Mouse (Mus musculus) adrenal gland, postnatal 10 days (tissue): Measurements from ENCODE around the gene Cphx1. TPM values are rescaled to one million over a fixed set of nuclear protein-coding genes. Genes with fewer than 3 reads are reported as not detected.
"Not testable (repeated sequence)": the region's sequence is repeated elsewhere in the genome, so short reads cannot be mapped to it uniquely, and the experiment has no call there.

Source experiments
- DNase-seq: peaks from one replicate; pipeline ENCODE4 v3.0.0; 2021; ENCODE audit warnings: mixed read lengths
- long read RNA-seq, 2 experiments: library from polyadenylated mRNA; stranded (forward); transcript quantifications; one replicate each; pipeline ENCODE4 v2.0.0; 2021
- total RNA-seq, 2 experiments: library from RNA; stranded (reverse); gene quantifications; 2 replicates each; pipeline ENCODE4 v1.2.3; 2021

Gene Cphx1
- total RNA-seq = not detected
- long read RNA-seq, experiment 1 = 0 reads
- long read RNA-seq, experiment 2 = 0 reads

DNA sequence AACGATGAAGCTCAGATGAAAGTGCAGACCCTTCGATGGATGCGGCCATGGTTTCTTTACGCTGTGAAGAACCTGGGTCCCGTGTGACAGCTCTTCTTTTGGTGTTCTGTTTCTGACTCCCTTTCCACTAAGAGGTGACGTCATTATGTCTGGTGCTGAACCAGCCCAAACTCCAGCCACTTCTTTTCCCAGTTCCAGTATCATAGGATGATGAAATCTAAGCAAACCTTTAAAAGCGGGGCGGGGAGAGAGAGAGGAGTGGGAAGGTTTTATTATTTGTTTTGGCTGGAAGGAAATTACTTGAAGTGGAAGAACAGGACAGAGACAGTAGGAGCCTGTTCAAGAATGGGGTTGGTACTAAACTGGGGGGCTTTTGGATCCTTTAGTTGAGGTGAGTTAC lies at the start of gene Cphx1:
Gene Cphx1 (plus strand): TSS at position 301 of the 400 bp plus-strand sequence.
- not testable (repeated sequence) for DNase-seq

DNA sequence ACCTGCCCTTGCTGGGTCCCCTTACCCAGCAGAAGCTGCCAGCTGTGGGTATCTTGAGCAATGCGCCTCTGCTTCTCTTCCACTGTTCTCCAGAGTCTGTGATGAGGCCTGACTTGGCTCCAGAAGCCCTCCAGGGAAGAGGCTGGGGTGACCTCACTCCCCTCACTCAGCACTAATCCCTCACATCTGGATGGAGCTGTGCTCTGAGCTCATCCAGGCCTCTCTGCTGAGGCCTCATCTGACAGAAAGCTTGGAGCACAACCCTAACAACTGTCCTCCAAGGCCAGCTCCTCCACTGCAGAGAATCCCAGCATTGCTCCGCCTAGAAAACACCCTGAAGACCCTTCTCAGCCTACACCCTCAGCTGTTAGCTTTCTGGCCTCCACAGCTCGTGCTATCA lies 43.5 kb upstream of the Cphx1 start:
- not testable (repeated sequence) for DNase-seq

DNA sequence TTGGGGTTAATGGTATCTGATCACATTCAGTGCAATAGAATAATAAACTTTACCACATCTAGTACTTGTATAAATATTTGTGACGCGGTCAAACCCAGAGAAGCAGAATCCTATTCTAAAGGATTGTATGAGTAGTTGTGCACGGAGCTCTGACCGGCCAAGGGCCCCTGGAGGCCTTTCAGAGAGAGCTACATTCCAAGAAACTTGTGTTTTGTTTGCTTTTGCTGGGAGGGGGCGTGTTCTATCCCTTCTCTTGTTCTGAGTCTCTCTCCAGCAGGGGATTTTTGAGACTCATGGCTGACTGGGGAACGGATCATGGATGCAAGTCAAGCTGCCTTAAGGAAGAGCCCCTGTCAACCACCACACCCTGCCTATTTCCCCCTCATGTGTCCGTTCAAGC lies 42.4 kb upstream of the Cphx1 start:
- DNase-seq = not testable (repeated sequence)

DNA sequence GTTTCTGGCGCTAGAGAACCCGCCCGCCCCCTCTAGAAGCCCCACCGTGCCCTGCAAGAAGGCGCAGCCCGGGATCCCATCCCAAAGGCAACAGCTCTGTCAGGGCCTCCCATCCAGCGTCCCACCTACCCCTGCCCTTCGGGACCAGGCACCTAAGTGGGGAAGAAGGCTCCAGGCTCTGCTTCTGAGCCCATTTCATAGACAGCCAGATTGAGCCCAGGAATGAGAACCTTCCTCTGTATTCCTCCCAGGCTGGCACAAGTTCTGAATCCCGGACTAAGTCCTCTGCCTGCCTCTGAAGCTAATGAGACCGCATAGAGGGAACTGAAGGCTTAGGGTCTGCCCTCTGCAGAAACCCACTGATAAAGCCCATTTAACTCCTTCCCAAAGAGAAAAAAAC lies 35.1 kb upstream of the Cphx1 start, which contains the start of gene Plac9a:
Gene Plac9a (minus strand): TSS at position 101 of the 400 bp plus-strand sequence.
- not testable (repeated sequence) for DNase-seq

DNA sequence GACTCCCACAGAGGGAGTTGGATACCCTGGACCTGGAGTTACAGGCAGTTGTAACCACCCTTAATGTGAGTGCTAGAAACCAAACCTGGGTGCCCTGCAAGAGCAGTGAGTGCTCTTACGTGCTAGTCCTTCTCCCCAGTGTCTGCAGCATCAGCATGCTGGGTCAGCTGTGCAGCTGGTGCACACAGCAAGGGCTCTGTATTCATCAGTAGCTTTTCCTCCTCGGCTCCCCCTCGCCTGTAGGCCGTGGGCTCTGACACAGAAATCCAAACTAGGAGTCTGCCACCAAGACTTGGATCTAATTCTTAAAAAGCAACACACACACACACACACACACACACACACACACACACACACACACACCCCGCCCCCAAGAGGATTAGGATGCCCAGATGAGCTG lies 32.9 kb upstream of the Cphx1 start:
- DNase-seq = not testable (repeated sequence)

DNA sequence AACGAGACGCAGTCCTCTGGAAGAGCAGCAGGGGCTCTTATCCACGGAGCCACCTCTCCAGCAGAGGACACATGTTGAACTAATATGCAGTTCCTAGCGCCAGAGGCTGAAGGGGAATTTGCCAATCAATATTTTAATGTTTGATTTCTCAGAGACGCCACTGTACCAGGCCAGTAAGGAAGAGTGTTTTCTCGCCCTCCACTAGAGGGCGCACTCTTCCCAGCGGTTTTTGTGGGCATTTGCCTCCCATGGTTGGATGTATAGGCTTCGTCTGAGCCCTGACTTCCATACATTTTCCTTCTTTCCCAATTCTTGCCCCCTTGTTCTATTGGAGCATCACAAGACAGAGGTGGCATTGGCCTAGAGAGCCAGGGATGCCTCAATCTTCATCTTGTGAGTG lies 30.8 kb upstream of the Cphx1 start:
- not testable (repeated sequence) for DNase-seq

DNA sequence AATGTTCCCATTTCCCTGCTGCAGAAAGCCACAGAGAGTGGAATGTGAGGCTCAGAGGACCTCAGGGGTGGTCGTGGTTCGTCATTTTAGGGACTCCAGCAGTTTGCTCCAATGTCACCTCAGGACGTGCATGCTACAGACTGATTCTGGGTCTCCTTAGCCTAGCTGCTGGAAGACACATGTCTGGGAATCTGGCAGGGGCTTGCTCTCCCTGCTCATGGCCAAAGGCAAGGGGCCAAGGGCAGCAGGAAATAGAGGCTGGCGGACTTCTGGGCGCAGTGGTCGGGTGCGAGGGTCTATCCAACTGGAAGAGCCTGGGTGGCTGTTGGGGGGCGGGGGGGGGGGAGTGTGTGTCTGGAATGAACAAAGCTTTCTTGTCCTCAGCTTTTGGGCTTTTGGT lies 29.1 kb upstream of the Cphx1 start:
- DNase-seq = not testable (repeated sequence)

DNA sequence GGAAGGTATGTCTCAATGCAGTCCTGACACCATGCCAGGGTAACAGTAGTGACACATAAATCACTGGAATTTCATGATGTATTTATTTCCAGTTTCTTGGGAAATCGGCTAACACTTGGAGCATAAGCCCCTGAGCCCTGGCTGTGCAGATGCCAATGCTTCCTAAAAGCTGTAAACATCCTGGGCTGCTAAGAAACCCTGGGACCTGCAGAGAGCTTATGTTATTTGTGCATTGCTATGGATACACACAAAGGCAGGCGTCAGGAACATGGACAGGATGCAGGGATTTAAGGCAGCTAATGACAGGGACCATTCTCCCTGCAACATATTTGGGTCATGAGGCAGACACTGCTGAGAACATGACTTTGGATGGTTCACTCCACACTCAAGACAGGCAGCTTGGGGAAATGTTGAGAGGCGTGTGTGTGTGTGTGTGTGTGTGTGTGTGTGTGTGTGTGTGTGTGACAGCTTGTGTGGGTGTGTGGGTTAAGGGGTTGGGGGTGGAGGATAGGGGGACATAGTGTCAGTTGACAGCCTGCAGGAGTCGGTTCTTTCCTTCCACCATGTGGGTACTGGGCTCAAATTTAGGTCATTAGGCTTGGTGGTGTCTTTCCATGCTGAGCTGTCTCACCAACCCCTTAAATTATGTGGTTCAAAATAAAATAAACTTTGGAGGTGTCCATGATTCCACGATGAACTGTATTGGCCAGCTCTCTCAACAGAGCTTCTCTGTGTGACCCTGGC lies 19.5 kb upstream of the Cphx1 start:
- DNase-seq = not testable (repeated sequence)

DNA sequence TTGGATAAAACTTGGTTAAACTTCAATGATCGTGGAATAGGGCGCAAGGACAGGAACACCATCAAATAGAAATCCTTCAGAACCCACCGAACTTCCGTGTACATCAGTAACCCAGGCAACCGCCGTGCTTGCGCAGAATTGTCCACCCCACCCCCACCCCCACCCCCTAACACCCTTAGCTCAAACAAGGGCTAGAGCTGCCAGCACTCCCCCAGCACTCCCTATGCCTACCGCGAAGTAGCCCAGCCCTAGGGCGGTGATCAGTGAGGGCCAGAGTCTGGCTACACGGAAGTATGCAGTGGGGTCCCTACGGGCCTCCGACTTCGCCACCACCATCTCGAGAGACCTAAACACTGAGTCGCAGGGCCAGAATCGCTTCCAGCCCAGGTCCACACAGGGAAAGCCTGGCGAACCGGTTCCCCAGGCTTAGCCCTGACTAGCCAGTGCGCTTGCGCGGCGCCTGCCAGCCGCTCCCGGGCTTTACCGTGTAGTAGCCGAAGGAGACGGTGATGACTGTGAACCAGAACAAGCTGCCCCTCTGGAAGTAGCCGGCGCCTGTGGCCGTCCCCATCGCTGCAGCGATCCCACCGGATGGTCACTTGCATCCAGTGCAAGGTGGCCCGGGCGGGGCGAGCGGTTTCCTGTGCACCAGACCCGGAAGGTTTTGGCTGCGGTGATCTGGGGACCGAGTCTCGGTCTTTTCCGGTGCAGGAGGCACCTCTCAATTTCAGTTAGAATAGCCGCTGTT lies 11.1 kb upstream of the Cphx1 start:
- not testable (repeated sequence) for DNase-seq

DNA sequence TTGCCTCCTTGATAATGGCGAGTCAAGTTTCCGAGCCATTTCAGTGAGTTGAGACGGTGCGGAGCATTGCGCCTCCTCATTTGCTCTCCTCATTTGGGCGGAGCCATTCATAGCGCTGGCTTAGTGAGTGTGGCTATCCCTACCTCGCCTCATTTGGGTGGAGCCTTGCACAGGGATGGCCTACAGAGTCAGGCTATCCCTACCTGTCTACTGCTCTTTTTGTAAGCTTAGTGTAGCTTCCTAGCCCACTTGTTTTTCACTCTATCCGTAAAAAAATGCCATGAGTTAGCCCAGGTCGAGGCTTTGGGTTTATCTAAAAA lies 10.6 kb upstream of the Cphx1 start, which contains the start of gene Tmem254a:
Gene Tmem254a (minus strand): TSS at position 111 of the 320 bp plus-strand sequence.
- not testable (repeated sequence) for DNase-seq

DNA sequence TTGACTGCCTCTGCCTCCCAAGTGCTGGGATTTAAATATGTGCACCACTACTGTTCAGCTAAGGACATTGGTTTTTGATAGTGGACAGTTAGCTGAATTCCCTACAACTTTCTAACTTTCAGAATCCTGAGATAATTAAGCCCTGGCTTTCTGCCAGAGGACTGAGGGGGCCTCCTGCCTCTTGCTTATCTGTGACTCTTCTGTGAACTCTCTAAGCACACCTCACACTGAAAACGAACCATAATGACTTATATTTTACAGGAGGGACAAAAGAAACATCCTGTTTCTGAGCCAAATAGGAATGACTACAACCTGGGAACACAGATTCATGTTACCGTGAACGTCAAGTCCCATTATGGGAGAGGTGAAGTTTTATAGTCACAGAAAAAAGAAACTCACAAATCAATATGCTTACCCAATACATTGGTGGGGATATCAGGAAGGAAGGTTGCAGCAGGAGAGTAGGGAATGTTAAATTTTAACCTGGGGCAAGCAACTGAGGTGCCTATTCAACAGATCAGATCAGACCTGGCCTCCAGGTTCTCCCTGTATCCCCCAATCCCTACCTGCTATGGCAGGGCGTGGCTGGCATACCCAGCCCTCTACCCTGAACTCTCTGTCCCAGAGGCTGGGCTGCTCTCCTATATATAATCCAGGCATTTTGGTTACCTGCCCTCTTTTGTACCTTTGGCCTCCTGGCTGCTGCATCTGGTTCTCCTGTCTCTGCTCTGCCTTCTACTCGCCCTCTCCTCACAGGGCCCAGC lies 1.1 kb upstream of the Cphx1 start:
- DNase-seq = not testable (repeated sequence)

DNA sequence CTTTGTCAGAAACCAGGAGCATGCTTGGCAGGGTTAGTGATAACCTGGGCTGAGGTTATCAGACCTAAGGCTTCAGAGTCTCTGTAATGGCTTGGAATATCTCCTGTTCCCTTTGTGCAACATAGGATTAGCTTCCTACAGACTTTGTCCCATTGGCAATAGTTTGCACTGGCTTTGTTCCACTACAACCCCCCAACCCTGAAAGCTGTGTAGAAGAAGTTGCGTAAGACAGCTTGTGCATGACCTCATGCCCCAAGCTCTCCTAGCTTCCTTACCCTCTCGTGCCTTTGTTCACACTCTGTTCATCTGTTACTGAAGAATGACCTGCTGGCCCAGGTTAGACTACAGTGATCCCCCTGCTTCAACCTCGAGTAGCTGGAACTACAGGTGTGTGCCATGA lies 19.8 kb downstream of the Cphx1 start:
- DNase-seq = not testable (repeated sequence)

DNA sequence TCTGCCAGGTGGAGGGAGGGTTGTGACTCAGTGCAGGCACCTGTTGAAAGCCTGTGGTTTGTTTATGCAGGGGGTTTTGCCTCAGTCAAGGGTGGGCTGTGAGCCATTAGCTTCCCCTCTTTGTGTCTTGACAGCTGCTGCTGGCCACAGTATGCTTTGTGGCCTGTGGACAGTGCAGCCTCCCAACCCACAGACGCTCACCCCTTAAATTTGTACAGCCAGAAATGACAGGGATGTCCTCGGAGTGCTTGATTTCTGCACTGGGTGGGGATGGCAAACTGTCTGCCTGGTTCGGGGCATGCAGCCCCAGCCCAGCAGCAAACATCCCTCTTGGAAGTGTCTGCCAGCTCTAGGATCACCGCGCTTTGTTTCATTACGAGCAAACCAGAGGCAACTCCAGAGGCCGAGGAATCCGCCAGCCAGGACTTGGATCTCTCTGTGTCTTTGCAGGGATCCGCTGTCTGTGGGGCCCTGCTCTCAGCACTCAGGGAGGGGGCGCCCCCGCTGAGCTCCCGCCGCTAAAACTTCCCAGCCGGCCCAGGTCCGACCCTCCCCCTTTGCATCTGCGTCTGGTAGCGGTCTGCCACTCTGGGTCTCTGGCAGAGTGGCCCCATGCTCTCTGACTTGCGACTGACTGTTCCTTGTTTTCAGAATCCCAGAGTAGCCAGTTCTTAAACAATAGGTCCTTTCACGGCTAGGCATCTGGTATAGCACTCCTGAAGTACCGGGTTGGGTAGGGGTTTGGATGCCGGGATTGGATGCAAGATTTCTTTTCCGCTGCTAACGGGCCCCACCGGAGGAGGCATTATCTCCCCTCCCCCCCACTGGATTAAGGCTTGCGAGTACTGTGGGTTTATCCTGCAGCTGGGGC lies 40.5 kb downstream of the Cphx1 start, which contains the start of gene Duxbl1:
Gene Duxbl1 (plus strand): TSS at position 207 of the 871 bp plus-strand sequence.
- DNase-seq = not testable (repeated sequence)

DNA sequence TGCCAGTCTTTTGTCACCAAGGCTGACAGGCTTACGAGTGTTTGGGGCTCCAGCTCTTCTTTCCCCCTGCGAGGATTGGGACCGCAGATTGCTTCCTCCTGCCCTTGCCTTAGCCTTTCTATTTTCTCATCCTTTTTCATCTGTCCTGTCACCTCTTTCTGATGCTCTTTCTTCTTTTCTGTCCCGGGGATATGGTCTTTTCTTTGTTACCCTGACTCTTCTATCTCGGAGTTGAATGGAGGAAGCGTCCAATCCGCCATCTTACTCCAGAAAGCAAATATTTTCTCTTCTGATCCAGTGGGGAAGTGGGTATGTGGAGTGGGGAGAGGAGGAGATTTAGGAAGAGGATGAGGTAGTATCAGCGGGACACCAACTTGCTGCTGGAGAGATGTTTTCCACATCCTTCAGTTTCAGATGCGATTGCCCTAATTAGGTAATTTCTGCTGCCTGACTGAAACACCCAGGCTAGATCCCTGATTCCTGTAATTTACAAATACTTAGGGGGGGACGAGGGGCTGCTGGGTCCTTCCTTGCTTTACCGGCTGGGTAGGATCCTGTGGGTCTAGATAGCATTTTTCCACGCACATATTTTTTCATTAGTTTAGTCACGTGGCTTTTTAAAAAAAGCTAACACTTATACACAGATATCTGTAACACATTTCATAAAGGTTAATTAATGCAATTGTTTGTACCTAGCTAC lies 41.3 kb downstream of the Cphx1 start:
- DNase-seq = not testable (repeated sequence)

DNA sequence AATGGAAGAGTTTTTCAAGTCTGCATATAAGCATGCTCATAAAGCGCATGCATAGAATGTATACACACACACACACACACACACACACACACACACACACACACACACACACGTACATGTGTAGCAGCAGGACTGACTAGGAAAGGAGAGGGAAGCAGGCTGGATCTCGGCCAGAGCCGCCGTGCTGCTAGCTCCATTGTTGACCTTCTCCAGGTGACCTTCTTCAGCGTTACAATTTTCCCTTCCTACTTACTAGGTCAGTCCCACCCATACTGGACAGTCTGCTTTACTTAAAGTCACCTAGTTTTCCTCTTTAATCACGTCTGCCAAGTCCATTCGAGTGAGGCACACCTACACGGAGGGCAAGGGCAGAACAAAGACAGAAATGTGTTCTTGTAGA lies 43.8 kb downstream of the Cphx1 start:
- DNase-seq = peak; percentile 17

Other genes starting within 250 kb of the Cphx1 start
- 10 to 100 TPM; 47.9 to 66.6 TPM for gene Ppif, start 244.2 kb upstream of the Cphx1 start, total RNA-seq
- 10 to 100 TPM; 40.5 to 42.0 TPM for gene Zcchc24, start 169.3 kb upstream of the Cphx1 start, total RNA-seq
- 10 to 100 TPM; 48.8 to 56.2 TPM for gene Anxa11, start 96.1 kb upstream of the Cphx1 start, total RNA-seq
- 1 to 10 TPM; 2.6 to 5.2 TPM for gene Plac9a, start 35.2 kb upstream of the Cphx1 start, total RNA-seq
- 1 to 10 TPM; 4.0 to 5.6 TPM for gene Tmem254a, start 10.6 kb upstream of the Cphx1 start, total RNA-seq
- gene Duxbl1, start 40.3 kb downstream of the Cphx1 start, total RNA-seq = 1 to 10 TPM in 1 of 2 experiments, under 1 TPM in 1; 0.21 to 1.5 TPM
- 10 to 100 TPM; 19.2 to 27.0 TPM for gene Gm9780, start 104.4 kb downstream of the Cphx1 start, total RNA-seq
- gene Tmem254c, start 129.1 kb downstream of the Cphx1 start, total RNA-seq = 10 to 100 TPM; 16.1 to 28.1 TPM
- gene Cphx2, start 143.2 kb downstream of the Cphx1 start, total RNA-seq = not detected
- gene Cphx3, start 144.0 kb downstream of the Cphx1 start, total RNA-seq = not detected
- 1 to 10 TPM in 1 of 2 experiments, under 1 TPM in 1; 0.36 to 1.2 TPM for gene Duxbl2, start 180.0 kb downstream of the Cphx1 start, total RNA-seq
- gene Plac9b, start 244.2 kb downstream of the Cphx1 start, total RNA-seq = 10 to 100 TPM; 58.1 to 64.7 TPM